Mouse (Mus musculus) kidney, postnatal 14 days (tissue): ENCODE results near the gene Gm2004.
"Not testable (repeated sequence)": the region's sequence is repeated elsewhere in the genome, so short reads cannot be mapped to it uniquely, and the experiment has no call there.

Experiments
- DNase-seq: peaks from one replicate; pipeline ENCODE4 v3.0.0; 2022; ENCODE audit warnings: mixed read lengths

Gm2004 gene

GRCm38 (mm10) chr2:176149725-176150124 lies at the start of gene Gm2004:
TSS of gene Gm2004 (minus strand) at chr2:176149825.
- not testable (repeated sequence) for DNase-seq
